Mouse (Mus musculus) right cerebral cortex, postnatal 14 days (tissue): ENCODE measurements around the gene Txndc15.

Experiments used
- DNase-seq: peaks from one replicate; pipeline ENCODE4 v3.0.0; 2022

Gene Txndc15

GRCm38 (mm10) chr13:55732121-55732520, 17.7 kb downstream of the Txndc15 start:
- DNase-seq, result no peak

- no peak for DNase-seq
Measured at GRCm38 (mm10) chr13:55733628-55734502, 19.4 kb downstream of the Txndc15 start.

- DNase-seq, result no peak
Measured at GRCm38 (mm10) chr13:55737885-55738284, 23.4 kb downstream of the Txndc15 start.

GRCm38 (mm10) chr13:55742306-55742705, 27.9 kb downstream of the Txndc15 start:
- peak; percentile 30 for DNase-seq

GRCm38 (mm10) chr13:55754380-55754779, 39.9 kb downstream of the Txndc15 start:
- DNase-seq, result no peak

- DNase-seq, result no peak
Measured at GRCm38 (mm10) chr13:55756789-55757188, 42.3 kb downstream of the Txndc15 start.

- no peak for DNase-seq
Measured at GRCm38 (mm10) chr13:55757645-55758044, 43.2 kb downstream of the Txndc15 start.

GRCm38 (mm10) chr13:55760576-55760975, 46.1 kb downstream of the Txndc15 start:
- DNase-seq, result no peak

- DNase-seq, result no peak
Measured at GRCm38 (mm10) chr13:55761486-55761885, 47.0 kb downstream of the Txndc15 start.

GRCm38 (mm10) chr13:55774352-55774751, 59.9 kb downstream of the Txndc15 start:
- DNase-seq, result no peak

GRCm38 (mm10) chr13:55775056-55775455, 60.6 kb downstream of the Txndc15 start:
- no peak for DNase-seq
